12 mouse cellular contexts compared by ENCODE assay signal in the genomic region with DNA sequence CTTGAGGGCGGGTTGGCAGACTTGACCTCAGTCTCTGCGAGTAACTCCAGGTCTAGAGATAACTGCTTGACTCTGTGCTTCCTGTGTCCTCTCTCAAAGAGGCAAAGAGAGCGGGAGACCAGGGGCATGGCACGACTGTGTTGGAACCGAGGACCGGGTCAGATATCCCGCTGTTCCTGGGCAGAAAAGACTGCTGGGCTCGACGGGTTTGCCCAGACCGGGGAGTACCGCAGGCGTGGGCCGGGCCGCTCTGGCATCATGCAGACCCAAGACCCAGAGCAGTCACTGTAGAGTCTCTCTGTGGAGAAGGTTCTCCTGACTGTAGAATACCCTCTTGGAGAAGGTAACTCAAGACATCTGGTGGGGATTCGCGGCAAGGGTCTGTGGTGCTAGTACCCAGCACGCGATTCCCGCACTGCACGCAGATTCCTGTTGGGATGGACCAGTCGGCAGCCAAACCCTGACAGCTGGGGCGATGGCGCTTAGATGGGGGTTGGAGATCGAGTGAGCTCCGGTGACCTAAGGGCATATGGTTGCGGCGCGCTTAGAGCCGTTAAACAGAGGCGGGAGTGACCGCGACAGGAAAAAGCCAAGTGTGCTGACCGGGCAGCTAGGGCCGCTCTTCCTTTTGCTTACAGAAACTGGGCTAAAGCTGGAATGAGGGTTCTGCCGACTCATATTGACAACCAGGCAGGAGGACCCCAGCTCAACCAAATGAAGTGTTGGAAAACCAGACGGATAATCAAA. TPM values are rescaled to one million over a fixed set of nuclear protein-coding genes. Genes with fewer than 3 reads are reported as not detected.
DNase-seq lines count a peak whose midpoint lies in the region; ATAC-seq lines count a peak whose summit lies in the region.
"Had no signal": no experiment of that assay in that cellular context is flagged by ENCODE, and none has a peak within 500 bp of the region (broad histone marks: within the 10 kb centered on the region; RNA-seq: fewer than 3 reads in every experiment).

No protein-coding gene starts in this region.

- H3K4me1 ChIP-seq in heart, embryonic 14.5 days (ENCODE audit: control insufficient read depth in 2 of 2, insufficient read depth in 2 of 2, low read length in 2 of 2), result peaks cover 0 to 17% of the 10 kb centered on the region in 2 experiments; a peak in 3 of 4 replicates
- 0 out of 2 replicates have a peak, but pooled peaks cover 3% of the 10 kb centered on the region for H3K4me1 ChIP-seq in embryonic facial prominence, embryonic 14.5 days (ENCODE audit: control insufficient read depth, insufficient read depth, low read length)
- peaks cover 95% of the 10 kb centered on the region for H3K4me1 ChIP-seq in midbrain, embryonic 10.5 days

- no peak overlapping the region for H3K27ac ChIP-seq in heart, embryonic 14.5 days (replicated peaks in 1 of 2; ENCODE audit: control insufficient read depth in 1 of 2, insufficient read depth in 1 of 2, low read depth in 2 of 2, low read length in 2 of 2)
- H3K27ac ChIP-seq in embryonic facial prominence, embryonic 14.5 days (replicated peaks; ENCODE audit: low read depth, low read length), result no peak overlapping the region
- peak overlapping the region; percentile 89 for H3K27ac ChIP-seq in midbrain, embryonic 10.5 days (replicated peaks)

- no peak for DNase-seq in heart, adult 9 months (ENCODE audit: low spot score in 2 of 2)
- DNase-seq in Muller cell, postnatal 12 days (ENCODE audit: inconsistent ontology term), result peak; percentile 27
- no peak for DNase-seq in embryonic facial prominence, embryonic 14.5 days (ENCODE audit: low spot score)
- DNase-seq in midbrain, embryonic 10.5 days (ENCODE audit: low spot score), result peak; percentile 63
- no peak for DNase-seq in natural killer cell, adult 2 months (ENCODE audit: low spot score in 2 of 2)
- DNase-seq: thymus, adult 2 months had no signal

- H3K4me2 ChIP-seq in heart, embryonic 14.5 days (ENCODE audit: low read length), result peak overlapping the region; percentile 43
- H3K4me2 ChIP-seq in embryonic facial prominence, embryonic 14.5 days (ENCODE audit: low read depth, low read length), result peak overlapping the region; percentile 27

- peaks cover 99% of the 10 kb centered on the region for H3K27me3 ChIP-seq in heart, embryonic 14.5 days (ENCODE audit: control insufficient read depth, insufficient read depth, low read length)
- H3K27me3 ChIP-seq in embryonic facial prominence, embryonic 14.5 days (replicated peaks; ENCODE audit: control insufficient read depth, insufficient read depth, low read length), result peaks cover 96% of the 10 kb centered on the region
- peaks cover 100% of the 10 kb centered on the region for H3K27me3 ChIP-seq in midbrain, embryonic 10.5 days (ENCODE audit: low read depth, poor library complexity, severe bottlenecking)

- no peaks in the 10 kb centered on the region for H3K36me3 ChIP-seq in heart, embryonic 14.5 days (ENCODE audit: control insufficient read depth, insufficient read depth, low read length)
- no peaks in the 10 kb centered on the region for H3K36me3 ChIP-seq in embryonic facial prominence, embryonic 14.5 days (ENCODE audit: control insufficient read depth, insufficient read depth, low read length)
- H3K36me3 ChIP-seq in midbrain, embryonic 10.5 days, result peaks cover 45% of the 10 kb centered on the region
- H3K36me3 ChIP-seq: G1E had no signal

- H3K9ac ChIP-seq in heart, embryonic 14.5 days (ENCODE audit: low read length), result no peak overlapping the region
- H3K9ac ChIP-seq in embryonic facial prominence, embryonic 14.5 days (ENCODE audit: low read depth, low read length), result no peak overlapping the region

- WGBS in heart, embryonic 14.5 days, result under 1% methylated on average over 36 of the region's 36 CpGs
- WGBS in embryonic facial prominence, embryonic 14.5 days, result under 1% methylated on average over 36 of the region's 36 CpGs
- WGBS in midbrain, embryonic 10.5 days, result under 1% methylated on average over 36 of the region's 36 CpGs

- ATAC-seq in heart, embryonic 14.5 days (ENCODE audit: insufficient number of reproducible peaks, insufficient read depth, low FRiP score, low read depth), result no peak
- no peak for ATAC-seq in embryonic facial prominence, embryonic 14.5 days (ENCODE audit: low read depth)
- ATAC-seq in erythroid progenitor cell, adult 5-6 weeks (replicated peaks; ENCODE audit: low FRiP score, poor library complexity, severe bottlenecking), result no peak
- ATAC-seq in frontal cortex, adult (ENCODE audit: low TSS enrichment), result no peak

- peak overlapping the region in 1 of 2 experiments; percentile 21; a peak in 2 of 4 replicates for H3K4me3 ChIP-seq in heart, embryonic 14.5 days (ENCODE audit: control insufficient read depth in 1 of 2, insufficient read depth in 1 of 2, low read depth in 1 of 2, low read length in 2 of 2)
- H3K4me3 ChIP-seq in embryonic facial prominence, embryonic 14.5 days (ENCODE audit: low read depth, low read length), result peak overlapping the region; percentile 17; the same call in 1 of the 2 replicates
- H3K4me3 ChIP-seq in midbrain, embryonic 10.5 days, result peak overlapping the region; percentile 78

- no peaks in the 10 kb centered on the region for H3K9me3 ChIP-seq in heart, embryonic 14.5 days (ENCODE audit: control insufficient read depth, low read length)
- no peaks in the 10 kb centered on the region for H3K9me3 ChIP-seq in embryonic facial prominence, embryonic 14.5 days (ENCODE audit: control insufficient read depth, low read length)
- H3K9me3 ChIP-seq in midbrain, embryonic 10.5 days (replicated peaks), result no peaks in the 10 kb centered on the region
- H3K9me3 ChIP-seq: G1E had no signal

RNA-seq across cellular contexts. Expression of a gene that starts 3.7 kb away (rescaled TPM):
- polyA plus RNA-seq in heart, embryonic 14.5 days (2014; fragmentation: Nextera tagmentation; extraction: Ambion mirVana), result not detected in 2 replicates
- polyA plus RNA-seq in embryonic facial prominence, embryonic 14.5 days (2014; fragmentation: Nextera tagmentation; extraction: Ambion mirVana), result 0.26 and 0.58 TPM in 2 replicates
- polyA plus RNA-seq in midbrain, embryonic 10.5 days (2016; fragmentation: Nextera tagmentation; extraction: Ambion mirVana), result 38.5 and 39.4 TPM in 2 replicates
- total RNA-seq in erythroid progenitor cell, adult 5-6 weeks (2015; ENCODE audit: low replicate concordance), result not detected in 2 replicates
- total RNA-seq in erythroid progenitor cell, adult 5-6 weeks (2017; ENCODE audit: low replicate concordance), result not detected in 2 replicates
- total RNA-seq: gastrocnemius, adult 8-10 months; left cerebral cortex, postnatal 36 days had no signal
- polyA plus RNA-seq: G1E had no signal

RNA-seq across cellular contexts. Expression of a gene that starts 45.5 kb away (rescaled TPM):
- not detected in 2 replicates for polyA plus RNA-seq in heart, embryonic 14.5 days (2014; fragmentation: Nextera tagmentation; extraction: Ambion mirVana)
- 0.10 and 0.29 TPM in 2 replicates for polyA plus RNA-seq in embryonic facial prominence, embryonic 14.5 days (2014; fragmentation: Nextera tagmentation; extraction: Ambion mirVana)
- polyA plus RNA-seq in midbrain, embryonic 10.5 days (2016; fragmentation: Nextera tagmentation; extraction: Ambion mirVana), result 0.21 and 0.30 TPM in 2 replicates
- not detected in 2 replicates for total RNA-seq in erythroid progenitor cell, adult 5-6 weeks (2015; ENCODE audit: low replicate concordance)
- total RNA-seq in erythroid progenitor cell, adult 5-6 weeks (2017; ENCODE audit: low replicate concordance), result not detected in 2 replicates
- total RNA-seq: G1E; gastrocnemius, adult 8-10 months had no signal
- polyA plus RNA-seq: G1E; thymus, adult 2 months had no signal

RNA-seq across cellular contexts. Expression of a gene that starts 51.8 kb away (rescaled TPM):
- not detected in 2 replicates for polyA plus RNA-seq in heart, embryonic 14.5 days (2014; fragmentation: Nextera tagmentation; extraction: Ambion mirVana)
- polyA plus RNA-seq in embryonic facial prominence, embryonic 14.5 days (2014; fragmentation: Nextera tagmentation; extraction: Ambion mirVana), result 0.31 TPM in 1 of 2 replicates, not detected in the other
- 0.07 TPM in 1 of 2 replicates, not detected in the other for polyA plus RNA-seq in midbrain, embryonic 10.5 days (2016; fragmentation: Nextera tagmentation; extraction: Ambion mirVana)
- total RNA-seq in erythroid progenitor cell, adult 5-6 weeks (2015; ENCODE audit: low replicate concordance), result not detected in 2 replicates
- not detected in 2 replicates for total RNA-seq in erythroid progenitor cell, adult 5-6 weeks (2017; ENCODE audit: low replicate concordance)
- total RNA-seq: G1E; gastrocnemius, adult 8-10 months had no signal
- polyA plus RNA-seq: G1E had no signal

Comparison
In these comparisons a context has a peak if more than half of its experiments do, and no peak if none do; other contexts are left out.
1. DNase-seq: peak in Muller cell, postnatal 12 days (single experiment) and midbrain, embryonic 10.5 days (single experiment); none in heart, adult 9 months (0 of 2), embryonic facial prominence, embryonic 14.5 days (single experiment) and natural killer cell, adult 2 months (0 of 2).
2. RNA of a gene that starts 3.7 kb away (polyA plus RNA-seq): 38.5 to 39.4 TPM in midbrain, embryonic 10.5 days; 0.26 to 0.58 TPM in embryonic facial prominence, embryonic 14.5 days and not detected in heart, embryonic 14.5 days; every median in the first group is over 10 times any median in the second.